Mouse (Mus musculus) thymus, postnatal 10 days (tissue): Measurements from ENCODE around the gene Nmur1.
A peak's percentile ranks its signal among the peaks of the same experiment; 100 is the strongest.

Source experiments
- DNase-seq, 2 experiments: peaks; one replicate each; pipeline ENCODE4 v3.0.0; 2021; ENCODE audit warnings: low spot score in 2 of 2

The Nmur1 gene

GRCm38 (mm10) chr1:86426128-86426527, at the start of gene Nmur1, which contains the start of gene Tex44:
Gene Nmur1 (minus strand): TSS chr1:86426228.
Gene Tex44 (plus strand): TSS chr1:86426329.
- DNase-seq, result no peak

- DNase-seq, result no peak
Measured at GRCm38 (mm10) chr1:86473109-86473760, 47.2 kb upstream of the Nmur1 start.

- DNase-seq, result peak in 1 of 2 experiments; percentile 22
Measured at GRCm38 (mm10) chr1:86472197-86472952, 46.3 kb upstream of the Nmur1 start.

- peak in 1 of 2 experiments; percentile 46 for DNase-seq
Measured at GRCm38 (mm10) chr1:86471504-86471961, 45.5 kb upstream of the Nmur1 start.

GRCm38 (mm10) chr1:86470519-86471181, 44.6 kb upstream of the Nmur1 start:
- no peak for DNase-seq

GRCm38 (mm10) chr1:86469876-86470275, 43.8 kb upstream of the Nmur1 start:
- DNase-seq, result no peak

- DNase-seq, result no peak
Measured at GRCm38 (mm10) chr1:86467416-86467815, 41.4 kb upstream of the Nmur1 start.

GRCm38 (mm10) chr1:86464875-86465224, 38.8 kb upstream of the Nmur1 start:
- no peak for DNase-seq

- DNase-seq, result no peak
Measured at GRCm38 (mm10) chr1:86464223-86464874, 38.3 kb upstream of the Nmur1 start.

GRCm38 (mm10) chr1:86459371-86459770, 33.3 kb upstream of the Nmur1 start:
- no peak for DNase-seq

GRCm38 (mm10) chr1:86456892-86457581, 31.0 kb upstream of the Nmur1 start:
- no peak for DNase-seq

GRCm38 (mm10) chr1:86452713-86453112, 26.7 kb upstream of the Nmur1 start:
- DNase-seq, result no peak

- no peak for DNase-seq
Measured at GRCm38 (mm10) chr1:86449966-86450365, 23.9 kb upstream of the Nmur1 start.

- no peak for DNase-seq
Measured at GRCm38 (mm10) chr1:86448272-86448671, 22.2 kb upstream of the Nmur1 start.

GRCm38 (mm10) chr1:86447596-86448171, 21.7 kb upstream of the Nmur1 start:
- DNase-seq, result no peak

GRCm38 (mm10) chr1:86443386-86444172, 17.6 kb upstream of the Nmur1 start:
- DNase-seq, result no peak

GRCm38 (mm10) chr1:86442832-86443231, 16.8 kb upstream of the Nmur1 start:
- DNase-seq, result peak in 1 of 2 experiments; percentile 47

- peak; percentile 77 to 83 for DNase-seq
Measured at GRCm38 (mm10) chr1:86441980-86442831, 16.2 kb upstream of the Nmur1 start.

- DNase-seq, result no peak
Measured at GRCm38 (mm10) chr1:86441724-86441979, 15.6 kb upstream of the Nmur1 start.
